Mouse (Mus musculus): ENCODE measurements at regions not wholly inside any gene's neighbourhood (a gene's known extent, or its start where the extent isn't known, plus 50 kb on each side); places are given as distances from the start of the nearest gene placed in this dataset.

DNA sequence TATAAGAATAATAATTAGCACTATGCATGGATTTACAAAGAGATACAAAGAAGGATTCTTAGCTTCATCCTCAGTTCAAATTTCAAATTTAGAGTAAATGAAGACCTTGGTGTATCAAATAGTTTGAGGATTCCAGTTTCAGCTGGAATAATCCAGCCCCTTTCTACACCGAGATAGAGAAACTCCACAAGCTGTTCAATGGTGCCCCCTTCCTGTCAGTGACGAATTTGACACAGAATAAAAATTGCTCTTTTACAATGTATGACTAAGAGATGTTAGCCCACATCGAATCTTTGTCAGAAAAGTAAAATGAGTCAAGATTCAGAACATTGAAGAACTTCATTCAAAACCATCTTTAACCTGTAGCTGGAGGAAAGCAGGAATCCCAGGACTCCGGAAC is 145.9 kb upstream of the Nt5c1b start:
- DNase-seq = peak; percentile 8
- intact Hi-C loops (cut with DNase I) = loop anchor here (5.0 to 10.0 kb wide), 2 partner anchors 652 to 1169 kb away; partner anchors contain the start of gene Osr1

DNA sequence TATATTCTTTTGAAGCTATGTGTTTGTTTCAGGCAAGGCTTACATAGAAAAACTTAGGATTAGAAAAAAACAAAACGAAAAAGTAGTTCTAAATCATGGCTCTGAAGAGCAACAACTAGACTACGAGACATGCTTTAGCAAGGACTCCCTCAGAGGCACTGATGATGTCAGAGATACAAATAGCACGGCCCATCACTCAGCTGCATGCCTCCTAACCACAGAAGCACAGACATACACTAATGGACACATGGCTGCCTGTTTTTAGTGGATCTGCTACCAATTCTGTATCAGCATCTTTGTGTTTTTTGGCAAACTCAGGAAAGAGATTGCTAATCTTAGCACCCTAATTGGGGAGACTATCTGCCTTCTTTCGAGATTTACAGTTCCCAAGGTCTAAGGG is 138.6 kb upstream of the Nt5c1b start:
- intact Hi-C loops (cut with DNase I) = no loop called here
- DNase-seq = no peak

DNA sequence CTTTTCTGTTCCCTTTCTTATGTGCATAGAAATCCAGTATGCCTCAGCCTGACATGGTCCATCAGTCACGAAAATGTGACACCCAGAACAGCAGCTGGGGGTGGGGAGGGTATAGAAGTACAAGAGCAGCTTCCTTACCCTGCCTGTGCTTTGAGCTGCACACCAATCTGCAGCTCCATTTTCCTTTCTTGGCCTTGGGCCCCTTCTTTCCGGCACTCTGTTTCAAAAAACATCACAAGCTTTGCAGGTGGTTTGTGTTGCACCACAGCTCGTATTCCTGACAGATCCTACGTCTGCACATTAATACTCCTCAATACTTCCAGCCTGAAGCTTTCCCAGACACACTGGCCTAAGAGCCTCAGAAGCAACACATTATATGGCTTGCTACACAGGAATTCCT is 138.1 kb upstream of the Nt5c1b start:
- intact Hi-C loops (cut with DNase I) = no loop called here

DNA sequence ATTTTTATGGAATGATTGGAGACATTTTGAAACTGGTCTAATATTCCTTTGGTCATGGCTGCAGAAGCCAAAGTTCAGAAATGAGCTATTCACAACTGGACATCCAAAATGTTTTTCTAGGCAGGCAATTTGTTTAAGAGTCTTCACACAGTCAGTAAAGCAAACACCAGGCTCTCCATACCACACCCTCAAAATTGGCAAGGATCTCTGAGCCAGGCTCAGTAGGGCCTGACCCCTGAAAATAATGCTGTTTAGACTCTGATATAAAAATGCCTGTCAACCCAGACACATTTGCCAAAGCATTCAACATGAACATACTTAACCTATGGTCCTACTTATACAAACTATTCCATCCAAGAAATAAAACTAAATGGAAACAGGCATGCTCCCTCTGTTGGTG is 121.7 kb upstream of the Nt5c1b start:
- intact Hi-C loops (cut with DNase I) = no loop called here
- no peak for DNase-seq

More for the DNA sequence above, 138.1 kb upstream of the Nt5c1b start:
- DNase-seq = no peak

DNA sequence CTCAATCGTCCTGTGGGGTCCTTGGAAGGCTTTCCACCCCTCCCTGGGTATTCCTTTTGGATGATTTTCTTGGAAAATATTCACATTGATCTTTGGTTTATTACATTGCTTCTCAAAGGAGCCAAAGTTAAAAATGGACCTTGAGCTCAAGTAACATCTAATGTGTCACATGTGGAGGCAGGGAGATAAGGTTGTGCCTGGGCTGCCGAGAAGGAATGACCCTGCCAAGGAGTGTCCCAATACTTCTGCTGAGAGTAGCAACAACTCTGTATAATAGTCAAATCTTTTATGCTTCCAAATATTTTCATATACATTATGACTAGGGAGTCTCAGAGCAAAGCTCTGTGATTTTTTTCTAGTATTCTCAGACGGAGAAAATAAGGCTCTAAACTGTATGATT is 113.4 kb upstream of the Nt5c1b start:
- intact Hi-C loops (cut with DNase I) = no loop called here
- DNase-seq = no peak

DNA sequence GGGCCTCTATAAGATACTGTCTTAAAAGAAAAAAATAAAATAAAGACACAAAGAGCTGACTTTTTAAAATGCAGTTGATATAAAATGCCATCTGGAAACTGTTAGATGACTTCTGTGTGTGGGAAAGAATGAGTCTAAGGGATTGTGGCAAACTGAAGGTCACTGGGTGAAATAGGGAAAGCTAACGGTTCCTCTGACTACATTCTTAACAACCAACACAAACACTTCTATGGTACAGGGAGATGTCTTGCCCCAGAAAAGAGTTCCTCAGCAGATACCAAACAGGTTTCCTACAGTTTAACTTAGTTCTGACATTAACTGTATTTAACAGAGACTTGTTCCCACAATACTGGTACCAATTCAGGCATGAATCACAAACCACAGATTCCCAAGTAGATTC is 103.6 kb upstream of the Nt5c1b start:
- no peak for DNase-seq
- intact Hi-C loops (cut with DNase I) = no loop called here

DNA sequence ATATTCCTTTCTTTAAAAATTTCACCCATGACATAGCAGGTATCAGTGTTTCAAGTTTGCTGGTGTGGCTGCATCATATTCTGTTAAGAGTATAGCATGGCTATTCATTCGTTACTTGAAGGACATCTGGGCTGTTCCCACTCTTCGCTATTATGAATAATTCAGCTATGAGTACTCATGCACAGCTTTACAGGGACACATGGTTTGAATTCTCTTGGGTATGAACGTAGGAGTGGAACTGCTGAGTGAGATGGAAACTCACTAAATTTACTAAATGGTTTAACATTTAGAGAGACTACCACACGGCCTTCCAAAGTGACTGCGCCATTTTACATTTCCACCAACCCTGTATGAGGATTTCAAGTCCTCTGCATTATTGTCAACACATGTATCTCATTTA is 97.7 kb upstream of the Nt5c1b start:
- DNase-seq = no peak
- intact Hi-C loops (cut with DNase I) = no loop called here

DNA sequence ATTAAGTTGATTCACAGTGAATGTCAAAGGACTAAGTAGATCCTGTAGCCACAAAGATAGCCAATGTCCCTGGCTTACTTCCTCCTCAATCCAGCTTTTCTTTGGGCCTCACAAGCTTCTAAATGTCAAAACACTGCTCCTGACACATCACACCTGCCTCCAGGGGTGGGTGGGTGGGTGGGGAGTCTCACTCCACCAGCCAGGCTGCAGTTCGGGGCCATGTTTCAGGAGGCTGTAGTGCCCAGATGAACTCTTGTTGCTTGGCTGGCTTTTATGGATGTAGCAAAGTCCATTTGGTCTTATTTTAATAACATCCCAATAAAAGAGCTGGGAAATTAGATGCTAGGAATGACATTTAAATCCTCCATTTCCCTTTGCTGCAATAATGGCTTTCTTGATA is 94.5 kb upstream of the Nt5c1b start:
- no peak for DNase-seq
- intact Hi-C loops (cut with DNase I) = no loop called here

DNA sequence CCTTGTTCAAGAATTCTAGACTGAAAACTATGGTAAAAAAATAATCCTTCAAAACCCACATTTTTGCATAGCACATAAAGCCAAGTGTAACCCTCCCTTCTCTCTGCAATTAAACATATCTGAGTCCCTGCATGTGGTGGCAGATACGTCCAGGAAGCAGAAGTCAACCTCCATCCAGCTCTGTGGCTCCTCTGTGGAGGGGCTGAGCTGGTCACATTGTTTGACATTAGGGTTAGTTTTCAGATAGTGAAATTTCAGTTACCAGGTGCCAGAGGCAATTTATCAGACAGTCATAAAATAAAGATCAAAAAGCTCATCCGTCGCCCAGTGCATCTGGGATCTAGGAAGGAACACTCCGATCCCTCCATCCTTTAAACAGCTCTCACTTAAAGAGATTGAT is 77.1 kb upstream of the Nt5c1b start:
- intact Hi-C loops (cut with DNase I) = no loop called here
- no peak for DNase-seq

DNA sequence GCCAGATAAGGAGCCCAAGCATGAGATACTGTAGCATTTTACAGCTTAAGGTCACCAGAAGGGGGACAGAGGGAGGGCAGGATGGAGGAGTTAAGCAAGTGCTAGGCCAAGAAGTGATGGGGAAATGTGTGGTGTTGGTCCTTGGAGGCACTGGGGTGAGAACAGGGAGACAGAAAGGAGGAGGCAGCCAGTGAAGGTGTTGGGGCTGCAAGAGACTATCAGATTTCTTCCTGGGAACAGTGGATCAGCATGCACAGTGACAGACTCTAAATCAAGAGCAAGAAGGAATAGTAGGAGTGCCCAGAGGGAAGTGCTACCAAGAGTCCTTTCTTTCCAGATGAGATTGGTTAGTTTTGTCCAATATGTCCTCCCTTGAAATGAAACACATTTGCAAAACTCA is 63.8 kb upstream of the Nt5c1b start:
- intact Hi-C loops (cut with DNase I) = no loop called here

More for the DNA sequence above, 63.8 kb upstream of the Nt5c1b start:
- DNase-seq = no peak

Measured in left cerebral cortex, postnatal 4 days (tissue).